Mouse (Mus musculus) layer of hippocampus, adult 2 months (tissue): ENCODE results near the gene Ovol1. TPM values are rescaled to one million over a fixed set of nuclear protein-coding genes. Genes with fewer than 3 reads are reported as not detected.

Experiments
- DNase-seq, 2 experiments: peaks; one replicate each; pipeline ENCODE4 v3.0.0; 2022; ENCODE audit warnings: low spot score in 2 of 2
- H3K27ac ChIP-seq: fragments of 200-600 bp; 2 replicates; pipeline ENCODE4 v1.8.1; 2022
- H3K4me3 ChIP-seq: fragments of 200-600 bp; 2 replicates; pipeline ENCODE4 v1.8.1; 2022; ENCODE audit warnings: mild to moderate bottlenecking
- CTCF ChIP-seq: fragments of 200-600 bp; conservative IDR thresholded peaks from 2 replicates; pipeline ENCODE4 v1.8.1; 2022; ENCODE audit warnings: antibody characterized with exemption, mild to moderate bottlenecking, moderate library complexity
- total RNA-seq, 2 experiments: library from RNA; stranded (reverse); gene quantifications; 2 replicates each; pipeline ENCODE4 v1.2.3; 2021

Ovol1 gene
- total RNA-seq, 2 experiments from 2014 or later = not detected

GRCm38 (mm10) chr19:5562776-5563175 is 2.3 kb upstream of the Ovol1 start:
- H3K27ac ChIP-seq = no peak overlapping the region
- H3K4me3 ChIP-seq = no peak overlapping the region
- no peak for TF ChIP-seq CTCF
- DNase-seq = no peak

- H3K4me3 ChIP-seq = no peak overlapping the region
- no peak overlapping the region for H3K27ac ChIP-seq
- no peak for DNase-seq
- no peak for TF ChIP-seq CTCF
These were observed 1.4 kb upstream of the Ovol1 start for GRCm38 (mm10) chr19:5561886-5562285.

DNA sequence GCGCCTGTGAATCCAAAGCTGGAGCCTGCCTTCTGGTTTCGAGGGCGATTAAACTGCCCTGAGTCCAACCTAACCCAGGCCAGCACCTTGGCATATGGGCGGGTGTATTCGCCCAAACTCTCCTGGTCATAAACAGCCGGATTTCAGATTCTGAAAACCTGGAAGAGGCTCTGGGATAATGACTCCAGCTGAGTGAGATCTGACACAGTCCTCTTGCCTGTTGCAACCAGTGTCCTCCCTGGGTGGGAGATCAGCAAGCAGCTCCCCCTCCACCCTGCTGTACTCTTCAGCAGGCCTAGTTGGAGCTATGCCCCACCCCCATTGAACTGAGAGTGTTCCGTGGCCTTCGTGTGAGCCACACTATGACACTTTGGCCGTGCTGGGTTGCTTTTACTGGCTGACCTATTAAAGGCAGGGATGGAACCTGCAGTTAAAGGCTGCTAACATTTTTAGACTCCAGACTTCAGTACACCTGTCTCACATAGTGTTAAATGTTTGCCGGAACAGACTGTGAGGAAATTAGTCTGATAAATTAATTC is 875 bp upstream of the Ovol1 start:
- TF ChIP-seq CTCF = no peak
- DNase-seq = no peak
- Histone ChIP-seq H3K4me3 (no peak overlapping the region), H3K27ac (no peak overlapping the region)

GRCm38 (mm10) chr19:5559631-5560456 is 602 bp downstream of the Ovol1 start:
- Histone ChIP-seq H3K27ac (no peak overlapping the region), H3K4me3 (peak overlapping the region; percentile 45)
- TF ChIP-seq CTCF = no peak
- DNase-seq = no peak

- TF ChIP-seq CTCF = no peak
- no peak overlapping the region for H3K27ac ChIP-seq
- H3K4me3 ChIP-seq = no peak overlapping the region
- DNase-seq = no peak
These were observed 1.2 kb downstream of the Ovol1 start for GRCm38 (mm10) chr19:5559229-5559628.

DNA sequence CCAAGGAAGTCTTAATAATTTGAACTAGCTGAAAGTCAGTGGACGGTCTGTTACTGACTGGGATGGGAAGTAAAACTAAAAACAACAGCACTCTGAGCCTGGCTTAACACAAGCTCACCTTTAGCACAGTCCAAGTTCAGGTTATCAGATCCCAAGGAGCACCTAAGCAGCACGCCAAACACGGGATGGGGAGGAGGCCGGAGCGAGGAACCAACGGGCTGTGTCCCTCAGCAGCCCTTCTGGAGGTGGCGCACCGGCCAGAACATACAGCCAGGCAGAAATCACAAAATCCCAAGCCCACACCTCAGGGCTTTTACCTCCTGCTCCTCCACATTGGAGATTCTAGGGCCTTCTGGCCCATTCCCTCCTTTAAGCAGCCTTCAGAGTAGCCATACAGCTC is 1.7 kb downstream of the Ovol1 start:
- TF ChIP-seq CTCF = no peak
- Histone ChIP-seq H3K27ac (no peak overlapping the region), H3K4me3 (no peak overlapping the region)
- DNase-seq = no peak

DNA sequence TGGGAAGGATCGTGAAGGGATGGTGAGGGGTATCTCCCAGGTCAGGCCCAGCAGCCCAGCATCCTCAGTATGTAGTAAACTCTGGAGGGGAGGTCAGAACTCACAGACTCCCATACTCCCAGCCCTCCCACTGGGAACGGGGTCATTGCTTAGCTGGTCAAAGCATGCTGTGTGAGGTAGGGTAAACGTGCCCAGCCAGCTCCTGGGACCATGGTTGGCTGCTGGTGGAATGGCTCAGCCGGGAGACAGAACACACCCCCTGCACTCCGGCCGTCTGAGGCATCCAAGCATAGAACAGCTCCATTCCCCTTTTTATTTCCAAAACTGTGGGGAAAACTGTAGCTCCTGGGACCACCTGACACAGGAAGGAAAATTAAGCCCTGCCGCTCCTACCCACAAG is 2.3 kb downstream of the Ovol1 start:
- H3K4me3 ChIP-seq = no peak overlapping the region
- TF ChIP-seq CTCF = no peak
- H3K27ac ChIP-seq = no peak overlapping the region
- no peak for DNase-seq

DNA sequence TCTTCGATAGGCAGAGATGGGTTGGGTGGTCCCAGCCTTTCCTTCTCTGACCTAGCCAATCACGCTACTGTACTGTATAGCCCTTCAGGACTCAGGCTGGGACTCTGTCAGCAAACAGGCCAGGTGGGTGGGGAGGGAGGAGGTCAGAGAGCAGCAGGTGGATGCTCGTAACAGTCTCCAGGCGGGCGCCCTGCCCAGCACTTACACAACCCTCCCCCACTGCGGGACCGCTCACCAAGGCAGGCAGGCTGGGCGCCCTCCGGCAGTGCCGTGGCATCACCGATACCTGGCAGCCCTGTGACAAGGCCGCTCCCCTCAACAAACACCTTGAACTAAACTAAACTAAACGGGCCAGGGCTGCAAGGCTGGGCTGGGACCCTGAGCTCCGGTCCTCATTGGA is 6.2 kb downstream of the Ovol1 start:
- Histone ChIP-seq H3K27ac (no peak overlapping the region), H3K4me3 (no peak overlapping the region)
- DNase-seq = no peak
- TF ChIP-seq CTCF = no peak

DNA sequence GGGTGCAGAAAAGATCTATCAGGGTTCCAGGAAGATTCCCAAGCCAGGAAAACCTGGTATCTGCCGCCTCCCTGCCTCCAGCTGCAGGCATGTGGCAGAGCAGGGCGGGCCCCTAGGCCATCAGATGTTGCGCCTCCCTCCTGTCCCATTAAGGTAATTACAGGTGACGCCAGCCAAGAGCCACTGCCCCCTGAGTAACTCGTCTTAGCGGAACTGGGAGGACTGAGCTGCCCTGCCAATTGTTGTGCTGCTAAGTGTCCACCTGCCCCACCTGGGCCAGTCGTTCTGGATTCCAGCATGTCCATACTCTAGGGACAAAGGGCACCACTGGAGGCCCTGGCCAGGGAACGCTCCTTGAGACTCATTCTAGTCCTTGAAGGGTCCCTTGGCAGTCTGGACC is 6.6 kb downstream of the Ovol1 start:
- Histone ChIP-seq H3K27ac (no peak overlapping the region), H3K4me3 (no peak overlapping the region)
- TF ChIP-seq CTCF = no peak
- no peak for DNase-seq

DNA sequence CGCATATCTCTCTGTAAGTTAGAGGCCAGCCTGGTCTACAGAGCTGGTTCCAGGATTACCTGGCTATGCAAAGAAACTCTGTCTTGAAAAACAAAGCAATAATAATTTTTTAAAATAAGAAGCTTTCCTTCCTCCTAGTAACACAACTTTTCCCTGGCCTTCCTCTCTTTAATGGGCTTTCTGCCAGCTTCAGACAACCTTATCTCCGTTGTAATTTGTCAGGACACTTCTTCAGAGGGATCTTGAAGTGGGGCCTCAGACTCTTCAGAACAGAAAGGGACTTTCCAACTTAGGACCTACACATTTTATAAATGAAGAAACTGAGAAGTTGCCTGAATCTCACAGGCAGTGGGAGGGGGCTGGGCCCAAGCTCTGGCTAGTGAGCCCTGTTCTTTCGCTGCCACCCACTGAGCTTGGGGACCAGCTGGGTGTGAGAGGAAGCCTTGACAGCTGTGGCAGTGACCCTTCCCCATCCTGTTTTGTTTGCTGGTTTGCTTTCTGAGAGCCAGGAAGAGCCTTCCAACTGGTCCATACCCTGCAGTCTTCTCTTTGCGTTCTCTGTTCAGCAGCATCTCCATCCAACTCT is 12.9 kb downstream of the Ovol1 start:
- TF ChIP-seq CTCF = no peak
- no peak overlapping the region for H3K4me3 ChIP-seq
- no peak for DNase-seq
- no peak overlapping the region for H3K27ac ChIP-seq

DNA sequence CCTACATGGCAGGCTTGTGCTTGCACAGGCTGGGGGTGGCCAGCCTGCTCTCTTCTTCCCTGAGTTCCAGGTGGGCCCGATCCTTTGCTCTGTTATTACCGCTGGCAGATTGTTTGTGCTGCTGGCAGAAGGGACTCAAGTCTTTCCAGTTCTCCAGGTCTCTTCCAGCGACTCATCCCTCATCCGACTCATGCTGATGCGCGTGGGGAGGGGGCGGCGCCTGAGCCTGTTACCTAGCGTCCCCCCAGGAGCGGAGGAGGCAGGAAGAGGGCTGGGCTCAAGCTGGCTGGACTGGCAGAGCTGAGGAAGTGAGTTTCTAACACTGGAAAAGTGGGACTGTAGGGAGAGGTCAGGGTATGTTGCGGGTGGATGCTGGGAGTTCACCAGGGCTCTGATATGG is 16.4 kb downstream of the Ovol1 start:
- no peak overlapping the region for H3K4me3 ChIP-seq
- no peak overlapping the region for H3K27ac ChIP-seq
- DNase-seq = no peak
- TF ChIP-seq CTCF = no peak

- no peak for TF ChIP-seq CTCF
- DNase-seq = no peak
- Histone ChIP-seq H3K27ac (no peak overlapping the region), H3K4me3 (no peak overlapping the region)
These were observed 17.1 kb downstream of the Ovol1 start for GRCm38 (mm10) chr19:5543362-5543761.

GRCm38 (mm10) chr19:5538786-5539185 is 21.7 kb downstream of the Ovol1 start:
- no peak for TF ChIP-seq CTCF
- H3K4me3 ChIP-seq = no peak overlapping the region
- H3K27ac ChIP-seq = no peak overlapping the region
- no peak for DNase-seq

- Histone ChIP-seq H3K4me3 (no peak overlapping the region), H3K27ac (no peak overlapping the region)
- no peak for TF ChIP-seq CTCF
- no peak for DNase-seq
These were observed 27.9 kb downstream of the Ovol1 start for GRCm38 (mm10) chr19:5532520-5532919.
